Mouse (Mus musculus): ENCODE results near the gene Fam160a2.
"Not testable (repeated sequence)": the region's sequence is repeated elsewhere in the genome, so short reads cannot be mapped to it uniquely, and the experiment has no call there.

Gene Fam160a2

GRCm38 (mm10) chr7:105394606-105395005, 5.2 kb downstream of the Fam160a2 start:
- DNase-seq (ENCODE audit: low spot score) = no peak

- DNase-seq (ENCODE audit: low spot score) = no peak
These were observed 9.6 kb downstream of the Fam160a2 start for GRCm38 (mm10) chr7:105390236-105390635.

GRCm38 (mm10) chr7:105387696-105388095, 12.2 kb downstream of the Fam160a2 start:
- DNase-seq (ENCODE audit: low spot score) = no peak

- DNase-seq (ENCODE audit: low spot score) = no peak
These were observed 19.5 kb downstream of the Fam160a2 start for GRCm38 (mm10) chr7:105380329-105380728.

GRCm38 (mm10) chr7:105374866-105375265, 25.0 kb downstream of the Fam160a2 start, which contains the start of gene Gm5901:
Gene Gm5901, plus strand, starts transcription at chr7:105375038.
- no peak for DNase-seq (ENCODE audit: low spot score)

GRCm38 (mm10) chr7:105373976-105374375, 25.9 kb downstream of the Fam160a2 start:
- DNase-seq (ENCODE audit: low spot score) = no peak

GRCm38 (mm10) chr7:105373509-105373908, 26.3 kb downstream of the Fam160a2 start:
- DNase-seq (ENCODE audit: low spot score) = no peak

- DNase-seq (ENCODE audit: low spot score) = no peak
These were observed 26.9 kb downstream of the Fam160a2 start for GRCm38 (mm10) chr7:105372912-105373311.

- no peak for DNase-seq (ENCODE audit: low spot score)
These were observed 31.3 kb downstream of the Fam160a2 start for GRCm38 (mm10) chr7:105368521-105368920.

GRCm38 (mm10) chr7:105367930-105368329, 31.9 kb downstream of the Fam160a2 start, which contains the start of gene Olfr692:
Gene Olfr692, plus strand, starts transcription at chr7:105368230.
- no peak for DNase-seq (ENCODE audit: low spot score)

- DNase-seq (ENCODE audit: low spot score) = no peak
These were observed 32.6 kb downstream of the Fam160a2 start for GRCm38 (mm10) chr7:105367268-105367667.

- DNase-seq (ENCODE audit: low spot score) = no peak
These were observed 38.1 kb downstream of the Fam160a2 start for GRCm38 (mm10) chr7:105361713-105362112.

GRCm38 (mm10) chr7:105356487-105356886, 43.4 kb downstream of the Fam160a2 start:
- DNase-seq (ENCODE audit: low spot score) = not testable (repeated sequence)

- DNase-seq (ENCODE audit: low spot score) = not testable (repeated sequence)
These were observed 43.8 kb downstream of the Fam160a2 start for GRCm38 (mm10) chr7:105356064-105356463.

GRCm38 (mm10) chr7:105342752-105343151, 57.1 kb downstream of the Fam160a2 start:
- DNase-seq (ENCODE audit: low spot score) = no peak

GRCm38 (mm10) chr7:105342170-105342569, 57.7 kb downstream of the Fam160a2 start, which contains the start of gene Olfr691:
Gene Olfr691, minus strand, starts transcription at chr7:105342270.
- no peak for DNase-seq (ENCODE audit: low spot score)

- no peak for DNase-seq (ENCODE audit: low spot score)
These were observed 65.8 kb downstream of the Fam160a2 start, which contains the start of gene Olfr690 for GRCm38 (mm10) chr7:105334004-105334403. Gene Olfr690, minus strand, starts transcription at chr7:105334104.

- no peak for DNase-seq (ENCODE audit: low spot score)
These were observed 74.6 kb downstream of the Fam160a2 start for GRCm38 (mm10) chr7:105325302-105325701.

Measured in embryo, embryonic 10 days (tissue).